Mouse (Mus musculus) left cerebral cortex, adult 18-20 months (tissue): ENCODE results near the gene Gm6685. TPM values are rescaled to one million over a fixed set of nuclear protein-coding genes. Genes with fewer than 3 reads are reported as not detected.
A peak's percentile ranks its signal among the peaks of the same experiment; 100 is the strongest.
"Not testable (repeated sequence)": the region's sequence is repeated elsewhere in the genome, so short reads cannot be mapped to it uniquely, and the experiment has no call there.

Experiments
- DNase-seq, 2 experiments: peaks; one replicate each; pipeline ENCODE4 v3.0.0; 2021 to 2022; ENCODE audit warnings: low spot score in 2 of 2, mixed read lengths in 1 of 2
- long read RNA-seq, 2 experiments: library from polyadenylated mRNA; stranded (forward); transcript quantifications; one replicate each; pipeline ENCODE4 v2.0.0; 2021
- total RNA-seq, 2 experiments: library from RNA; stranded (reverse); gene quantifications; 2 replicates each; pipeline ENCODE4 v1.2.3; 2021

Gene Gm6685
- total RNA-seq = 1 to 10 TPM; 5.3 to 7.0 TPM
- long read RNA-seq, experiment 1 = 0 reads
- long read RNA-seq, experiment 2 = 0 reads

- DNase-seq = not testable (repeated sequence)
These were observed at the start of gene Gm6685 for GRCm38 (mm10) chr11:28339224-28340150. TSS of gene Gm6685 (minus strand) at chr11:28339867.

- DNase-seq = no peak
These were observed 36.2 kb upstream of the Gm6685 start for GRCm38 (mm10) chr11:28375891-28376290.

- no peak for DNase-seq
These were observed 35.0 kb upstream of the Gm6685 start for GRCm38 (mm10) chr11:28374636-28375035.

DNA sequence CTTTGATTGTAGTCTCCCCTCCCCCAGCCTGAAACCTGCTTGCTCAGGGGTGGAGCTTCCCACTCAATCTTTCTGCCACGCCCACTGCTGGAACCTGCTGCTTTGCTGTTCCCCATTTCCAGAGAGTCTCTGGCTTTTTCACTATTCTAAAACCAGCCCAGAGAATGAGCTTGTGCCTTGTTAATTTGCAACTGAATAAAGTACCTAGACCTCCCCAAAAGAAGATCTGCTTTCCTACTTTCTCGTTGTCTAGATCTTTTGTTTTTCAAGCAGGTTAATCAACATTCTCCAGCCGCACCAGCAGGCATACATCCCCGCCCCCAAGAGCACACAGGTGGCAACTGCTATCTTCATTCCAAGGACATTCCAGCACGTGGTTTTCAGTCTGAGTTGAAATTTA is 31.7 kb upstream of the Gm6685 start:
- DNase-seq = not testable (repeated sequence)

DNA sequence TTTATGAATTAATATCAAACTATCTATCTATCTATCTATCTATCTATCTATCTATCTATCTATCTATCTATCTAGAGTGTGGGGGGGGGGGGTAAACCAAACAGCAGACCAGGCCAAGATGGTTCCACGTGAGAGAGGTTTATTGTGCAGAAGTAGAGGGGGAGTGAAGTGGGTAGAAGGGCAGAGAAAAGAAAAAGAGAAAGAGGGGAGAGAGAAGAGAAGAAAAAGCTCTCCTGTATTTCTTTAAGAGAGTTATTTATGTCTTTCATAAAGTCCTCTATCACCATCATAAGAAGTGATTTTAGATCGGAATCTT is 26.2 kb upstream of the Gm6685 start:
- DNase-seq = no peak

- peak; percentile 68 to 73 for DNase-seq
These were observed 25.7 kb upstream of the Gm6685 start for GRCm38 (mm10) chr11:28365209-28365928.

GRCm38 (mm10) chr11:28343465-28343864 is 3.8 kb upstream of the Gm6685 start:
- DNase-seq = no peak

- no peak for DNase-seq
These were observed 2.2 kb upstream of the Gm6685 start for GRCm38 (mm10) chr11:28341887-28342286.

DNA sequence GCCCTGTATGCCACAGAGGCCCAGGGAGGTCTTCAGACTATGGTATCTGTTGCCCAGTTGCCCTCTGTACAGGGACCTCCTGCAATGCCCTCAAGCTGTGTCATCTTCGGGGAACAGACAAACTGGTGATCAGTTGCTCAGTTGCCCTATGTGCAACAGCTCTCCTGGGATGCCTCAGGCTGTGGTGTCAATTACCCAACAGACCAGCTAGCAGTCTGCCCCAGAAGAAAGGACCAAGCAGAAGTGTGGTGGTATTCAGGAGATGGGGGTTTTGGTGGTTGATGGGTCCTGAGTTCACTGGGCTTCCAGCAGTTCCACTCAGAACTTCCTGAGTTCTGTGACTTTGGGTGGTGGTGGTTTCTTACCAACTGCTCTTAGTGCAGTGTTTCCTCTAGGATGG is 11.8 kb downstream of the Gm6685 start:
- DNase-seq = no peak

- DNase-seq = no peak
These were observed 26.3 kb downstream of the Gm6685 start for GRCm38 (mm10) chr11:28313396-28313795.

GRCm38 (mm10) chr11:28307723-28308122 is 31.9 kb downstream of the Gm6685 start:
- no peak for DNase-seq

DNA sequence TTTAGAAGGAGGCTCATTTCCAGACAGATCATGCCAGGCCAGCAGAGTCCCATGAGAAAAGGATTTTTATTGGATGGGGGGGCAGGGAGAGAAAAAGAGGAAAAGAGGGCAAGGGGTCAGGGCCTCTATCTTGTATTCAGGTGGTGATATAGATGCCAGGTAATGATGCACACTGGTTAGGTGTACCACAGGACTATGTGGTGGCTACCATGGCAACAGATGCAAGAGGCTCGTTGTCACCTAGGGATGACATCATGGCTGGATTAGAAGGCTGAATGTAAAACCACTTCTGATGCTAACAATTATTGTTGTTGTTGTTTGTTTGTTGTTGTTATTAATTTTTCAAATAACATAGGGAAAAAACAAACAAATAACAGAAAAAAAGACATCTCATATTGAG is 49.2 kb downstream of the Gm6685 start:
- DNase-seq = no peak

Other genes starting within 250 kb of the Gm6685 start
- 10 to 100 TPM; 85.7 to 91.8 TPM for gene Ccdc85a, start 244.5 kb upstream of the Gm6685 start, total RNA-seq